Mouse (Mus musculus) C2C12 (cell line): ENCODE results near the gene Olfr97.

Experiments
- CEBPB ChIP-seq: IDR thresholded peaks from one replicate; pipeline ENCODE4 v1.6.1; 2011; ENCODE audit warnings: low read depth, mild to moderate bottlenecking, control low read depth, moderate library complexity
- CTCF ChIP-seq: IDR thresholded peaks from one replicate; pipeline ENCODE4 v1.5.1; 2011; ENCODE audit not compliant: control insufficient read depth, insufficient read depth, insufficient read length
- FOSL1 ChIP-seq: IDR thresholded peaks from one replicate; pipeline ENCODE4 v1.8.0; 2011; ENCODE audit warnings: mild to moderate bottlenecking, low read length; ENCODE audit not compliant: poor library complexity, insufficient read depth, severe bottlenecking
- MAX ChIP-seq: IDR thresholded peaks from one replicate; pipeline ENCODE4 v1.6.1; 2011; ENCODE audit warnings: mild to moderate bottlenecking, control low read depth
- MYOD1 ChIP-seq: IDR thresholded peaks from one replicate; pipeline ENCODE4 v1.6.1; 2011; ENCODE audit warnings: low read depth; ENCODE audit not compliant: control insufficient read depth, insufficient read length
- MYOG ChIP-seq: IDR thresholded peaks from one replicate; pipeline ENCODE4 v1.6.1; 2011; ENCODE audit not compliant: control insufficient read depth, insufficient read length; ENCODE audit errors: extremely low read depth
- USF1 ChIP-seq: IDR thresholded peaks from one replicate; pipeline ENCODE4 v1.6.1; 2011; ENCODE audit warnings: low read depth, mild to moderate bottlenecking, control low read depth, moderate library complexity

- no peak for TF ChIP-seq MAX
- TF ChIP-seq CTCF, result no peak
- TF ChIP-seq MYOG, result no peak
- no peak for TF ChIP-seq USF1
- TF ChIP-seq CEBPB, result no peak
- no peak for TF ChIP-seq FOSL1
- TF ChIP-seq MYOD1, result no peak
Observed at GRCm38 (mm10) chr17:37193032-37193431, 44.1 kb downstream of the Olfr97 start.
